Mouse (Mus musculus) ES-Bruce4 (cell line): ENCODE results near the gene Cnnm2. TPM values are rescaled to one million over a fixed set of nuclear protein-coding genes. Genes with fewer than 3 reads are reported as not detected.
A peak's percentile ranks its signal among the peaks of the same experiment; 100 is the strongest.
"Not testable (repeated sequence)": the region's sequence is repeated elsewhere in the genome, so short reads cannot be mapped to it uniquely, and the experiment has no call there.

Source experiments
- H3K27ac ChIP-seq: 2 replicates; pipeline ENCODE4 v1.5.1; 2012; ENCODE audit warnings: low read length, inconsistent platforms; ENCODE audit not compliant: insufficient read depth
- H3K27me3 ChIP-seq: 2 replicates; pipeline ENCODE4 v1.6.1; 2012; ENCODE audit warnings: mild to moderate bottlenecking, low read length, inconsistent platforms; ENCODE audit not compliant: control insufficient read depth, poor library complexity, insufficient read depth, severe bottlenecking
- H3K36me3 ChIP-seq: 2 replicates; pipeline ENCODE4 v1.6.1; 2012; ENCODE audit warnings: inconsistent platforms, mild to moderate bottlenecking, low read length, moderate library complexity; ENCODE audit not compliant: control insufficient read depth, poor library complexity, insufficient read depth, severe bottlenecking
- H3K4me1 ChIP-seq: one replicate; pipeline ENCODE4 v1.8.1; 2011; ENCODE audit warnings: low read length; ENCODE audit not compliant: control insufficient read depth, insufficient read depth
- H3K4me3 ChIP-seq: 2 replicates; pipeline ENCODE4 v1.5.1; 2011; ENCODE audit warnings: low read depth, mild to moderate bottlenecking, low read length
- H3K9ac ChIP-seq: 2 replicates; pipeline ENCODE4 v1.6.1; 2012; ENCODE audit warnings: low read depth, mild to moderate bottlenecking, inconsistent platforms; ENCODE audit not compliant: poor library complexity, severe bottlenecking
- H3K9me3 ChIP-seq: replicated peaks from 2 replicates; pipeline ENCODE4 v1.6.1; 2012; ENCODE audit warnings: mild to moderate bottlenecking, low read length, inconsistent platforms; ENCODE audit not compliant: control insufficient read depth, poor library complexity, insufficient read depth, severe bottlenecking
- CTCF ChIP-seq: IDR thresholded peaks from one replicate; pipeline ENCODE4 v1.8.1; 2011; ENCODE audit warnings: low read depth, low read length
- EP300 ChIP-seq: IDR thresholded peaks from 2 replicates; pipeline ENCODE4 v1.6.1; 2011; ENCODE audit warnings: low read depth, low read length; ENCODE audit not compliant: insufficient read depth
- POLR2A ChIP-seq: IDR thresholded peaks from one replicate; pipeline ENCODE4 v1.8.1; 2011; ENCODE audit warnings: low read length; ENCODE audit not compliant: insufficient read depth
- polyA plus RNA-seq: library from polyadenylated mRNA; stranded (reverse); fragments of >200 nt; gene quantifications from 2 replicates; pipeline ENCODE4 v1.2.4, GENCODE M21; 2011; ENCODE audit warnings: low read depth; ENCODE audit not compliant: missing spikeins, insufficient read depth, insufficient read length

The Cnnm2 gene
- polyA plus RNA-seq, 1 experiment: 14.8 TPM

- TF ChIP-seq CTCF (no peak), POLR2A (no peak), EP300 (no peak)
- H3K27me3 ChIP-seq: no peaks in the 10 kb centered on the region
- H3K9ac ChIP-seq: no peak overlapping the region
These were observed 9.2 kb upstream of the Cnnm2 start for GRCm38 (mm10) chr19:46752235-46752634.

GRCm38 (mm10) chr19:46755066-46755465 lies 6.3 kb upstream of the Cnnm2 start:
- no peak overlapping the region for H3K4me3 ChIP-seq
- TF ChIP-seq EP300 (no peak), POLR2A (no peak), CTCF (peak; percentile 91)
- no peaks in the 10 kb centered on the region for H3K9me3 ChIP-seq
- H3K27ac ChIP-seq: no peak overlapping the region
- no peaks in the 10 kb centered on the region for H3K36me3 ChIP-seq
- H3K4me1 ChIP-seq: no peaks in the 10 kb centered on the region
- no peaks in the 10 kb centered on the region for H3K27me3 ChIP-seq
- no peak overlapping the region for H3K9ac ChIP-seq

More at GRCm38 (mm10) chr19:46752235-46752634, 9.2 kb upstream of the Cnnm2 start:
- Histone ChIP-seq H3K4me1 (no peaks in the 10 kb centered on the region), H3K27ac (no peak overlapping the region), H3K36me3 (no peaks in the 10 kb centered on the region), H3K4me3 (no peak overlapping the region), H3K9me3 (no peaks in the 10 kb centered on the region)

- no peak overlapping the region for H3K4me3 ChIP-seq
- no peaks in the 10 kb centered on the region for H3K27me3 ChIP-seq
- no peaks in the 10 kb centered on the region for H3K9me3 ChIP-seq
- H3K4me1 ChIP-seq: no peaks in the 10 kb centered on the region
- H3K9ac ChIP-seq: no peak overlapping the region
- H3K27ac ChIP-seq: no peak overlapping the region
- H3K36me3 ChIP-seq: no peaks in the 10 kb centered on the region
- TF ChIP-seq POLR2A: no peak
- TF ChIP-seq EP300: no peak
- TF ChIP-seq CTCF: no peak
These were observed 5.2 kb upstream of the Cnnm2 start for GRCm38 (mm10) chr19:46756221-46756620.

GRCm38 (mm10) chr19:46759096-46759495 lies 2.3 kb upstream of the Cnnm2 start:
- Histone ChIP-seq H3K4me3 (no peak overlapping the region), H3K4me1 (no peaks in the 10 kb centered on the region), H3K27me3 (no peaks in the 10 kb centered on the region), H3K9me3 (no peaks in the 10 kb centered on the region), H3K36me3 (no peaks in the 10 kb centered on the region), H3K27ac (no peak overlapping the region), H3K9ac (no peak overlapping the region)
- TF ChIP-seq POLR2A: no peak
- no peak for TF ChIP-seq CTCF
- TF ChIP-seq EP300: no peak

GRCm38 (mm10) chr19:46759909-46760308 lies 1.5 kb upstream of the Cnnm2 start:
- H3K4me3 ChIP-seq, H3K4me1 ChIP-seq, H3K27me3 ChIP-seq, H3K9ac ChIP-seq, H3K27ac ChIP-seq, H3K9me3 ChIP-seq, H3K36me3 ChIP-seq: not testable (repeated sequence)

- Histone ChIP-seq H3K27ac (no peak overlapping the region), H3K36me3 (no peaks in the 10 kb centered on the region), H3K4me1 (peaks cover 2% of the 10 kb centered on the region), H3K27me3 (no peaks in the 10 kb centered on the region), H3K4me3 (peak overlapping the region; percentile 56), H3K9ac (no peak overlapping the region), H3K9me3 (no peaks in the 10 kb centered on the region)
- TF ChIP-seq POLR2A: no peak
- TF ChIP-seq CTCF: peak; percentile 90
- peak; percentile 41; the same call in 1 of the 2 replicates for TF ChIP-seq EP300
These were observed 828 bp upstream of the Cnnm2 start for GRCm38 (mm10) chr19:46760375-46761160.
